Mouse (Mus musculus): ENCODE measurements around the gene Lpgat1. TPM values are rescaled to one million over a fixed set of nuclear protein-coding genes. Genes with fewer than 3 reads are reported as not detected.

Lpgat1 gene
- total RNA-seq, 2 experiments from 2014 or later: 173 to 180 TPM

DNA sequence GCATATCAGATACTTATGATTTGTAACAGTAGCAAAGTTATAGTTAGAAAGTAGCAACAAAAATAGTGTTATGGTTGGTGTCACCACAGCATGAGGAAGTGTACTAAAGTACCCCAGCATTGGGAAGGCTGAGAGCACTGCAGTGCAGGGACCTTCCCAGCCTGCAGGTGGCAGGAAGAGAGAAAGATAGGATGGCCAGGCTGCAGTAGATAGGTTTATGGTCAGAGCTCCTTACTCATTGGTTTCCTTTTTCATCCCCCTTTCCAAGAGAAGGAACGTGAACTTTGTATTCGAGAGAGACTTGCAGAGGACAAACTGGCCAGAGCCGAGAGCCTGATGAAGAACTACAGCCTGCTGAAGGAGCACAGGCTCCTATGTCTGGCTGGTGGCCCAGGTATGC lies 111.5 kb downstream of the Lpgat1 start:
- peak in 1 of 2 experiments; percentile 41 for DNase-seq (ENCODE audit: low spot score in 2 of 2)
- intact Hi-C loops (cut with DNase I): no loop called here

DNA sequence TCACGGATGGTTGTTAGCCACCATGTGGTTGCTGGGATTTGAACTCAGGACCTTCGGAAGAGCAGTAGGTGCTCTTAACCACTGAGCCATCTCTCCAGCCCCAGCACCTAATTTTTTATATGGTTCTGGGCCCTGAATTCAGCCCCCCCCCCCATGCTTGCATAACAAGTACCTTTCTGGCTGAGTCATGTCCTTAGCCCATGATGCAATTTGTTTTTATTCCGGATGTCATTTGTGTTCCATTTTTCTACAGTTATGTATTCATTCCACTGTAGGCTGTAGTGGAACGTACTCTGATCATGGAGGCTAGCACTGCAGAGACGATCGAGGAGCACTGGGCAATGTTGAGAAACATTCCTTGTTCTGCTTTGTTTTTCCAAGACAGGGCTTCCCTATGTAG lies 115.8 kb downstream of the Lpgat1 start:
- no peak for DNase-seq (ENCODE audit: low spot score in 2 of 2)
- intact Hi-C loops (cut with DNase I): no loop called here

Other genes starting within 250 kb of the Lpgat1 start
- 1 to 10 TPM; 8.2 to 9.1 TPM for gene Dtl, start 142.3 kb upstream of the Lpgat1 start, total RNA-seq (2021)
- 10 to 100 TPM; 34.5 to 34.9 TPM for gene Ints7, start 142.2 kb upstream of the Lpgat1 start, total RNA-seq (2021)
- 1 to 10 TPM; 1.2 to 1.6 TPM for gene Nek2, start 103.6 kb downstream of the Lpgat1 start, total RNA-seq (2021)
- 10 to 100 TPM; 28.2 to 36.9 TPM for gene Slc30a1, start 188.9 kb downstream of the Lpgat1 start, total RNA-seq (2021)

All from left cerebral cortex, postnatal 25 days (tissue).